Mouse (Mus musculus): ENCODE results near the gene Asns. TPM values are rescaled to one million over a fixed set of nuclear protein-coding genes. Genes with fewer than 3 reads are reported as not detected.
A peak's percentile ranks its signal among the peaks of the same experiment; 100 is the strongest.

Asns gene
- total RNA-seq (2021), result 100 to 1,000 TPM; 116 to 117 TPM
- long read RNA-seq, experiment 1, transcript Asns-201 (12 exons, 2,001 nt), result major isoform, 126 of 142 reads
- long read RNA-seq, experiment 1, partial matches to known transcripts, result 6 of 142 reads
- long read RNA-seq, experiment 1, other reads (novel, unspliced or antisense), result 10 of 142 reads
- long read RNA-seq, experiment 2, transcript Asns-201 (12 exons, 2,001 nt), result major isoform, 128 of 132 reads
- long read RNA-seq, experiment 2, partial matches to known transcripts, result 3 of 132 reads
- long read RNA-seq, experiment 2, other reads (novel, unspliced or antisense), result 1 of 132 reads

GRCm38 (mm10) chr6:7692884-7693585 lies at the start of gene Asns:
Gene Asns, minus strand, starts transcription at chr6:7693254.
- peak; percentile 84 to 90 for DNase-seq (ENCODE audit: low spot score in 2 of 2)

GRCm38 (mm10) chr6:7741721-7742120 lies 48.7 kb upstream of the Asns start:
- no peak for DNase-seq (ENCODE audit: low spot score in 2 of 2)

- DNase-seq (ENCODE audit: low spot score in 2 of 2), result no peak
These were observed 44.8 kb upstream of the Asns start for GRCm38 (mm10) chr6:7737842-7738241.

GRCm38 (mm10) chr6:7732754-7733708 lies 40.0 kb upstream of the Asns start:
- DNase-seq (ENCODE audit: low spot score in 2 of 2), result peak; percentile 84 to 93

- DNase-seq (ENCODE audit: low spot score in 2 of 2), result no peak
These were observed 39.0 kb upstream of the Asns start for GRCm38 (mm10) chr6:7732097-7732496.

GRCm38 (mm10) chr6:7729128-7729527 lies 36.1 kb upstream of the Asns start:
- no peak for DNase-seq (ENCODE audit: low spot score in 2 of 2)

- DNase-seq (ENCODE audit: low spot score in 2 of 2), result no peak
These were observed 35.2 kb upstream of the Asns start for GRCm38 (mm10) chr6:7728241-7728640.

- DNase-seq (ENCODE audit: low spot score in 2 of 2), result no peak
These were observed 23.2 kb upstream of the Asns start for GRCm38 (mm10) chr6:7716236-7716635.

GRCm38 (mm10) chr6:7714230-7714629 lies 21.2 kb upstream of the Asns start:
- no peak for DNase-seq (ENCODE audit: low spot score in 2 of 2)

- no peak for DNase-seq (ENCODE audit: low spot score in 2 of 2)
These were observed 18.8 kb upstream of the Asns start for GRCm38 (mm10) chr6:7711837-7712330.

- DNase-seq (ENCODE audit: low spot score in 2 of 2), result no peak
These were observed 15.2 kb upstream of the Asns start for GRCm38 (mm10) chr6:7708246-7708645.

- no peak for DNase-seq (ENCODE audit: low spot score in 2 of 2)
These were observed 13.7 kb upstream of the Asns start for GRCm38 (mm10) chr6:7706796-7707195.

GRCm38 (mm10) chr6:7697999-7698699 lies 5.1 kb upstream of the Asns start:
- DNase-seq (ENCODE audit: low spot score in 2 of 2), result no peak

GRCm38 (mm10) chr6:7697077-7697643 lies 4.1 kb upstream of the Asns start:
- DNase-seq (ENCODE audit: low spot score in 2 of 2), result no peak

GRCm38 (mm10) chr6:7696641-7697040 lies 3.6 kb upstream of the Asns start:
- DNase-seq (ENCODE audit: low spot score in 2 of 2), result no peak

GRCm38 (mm10) chr6:7695901-7696300 lies 2.8 kb upstream of the Asns start:
- DNase-seq (ENCODE audit: low spot score in 2 of 2), result no peak

GRCm38 (mm10) chr6:7693666-7694065 lies 612 bp upstream of the Asns start:
- DNase-seq (ENCODE audit: low spot score in 2 of 2), result no peak

- peak in 1 of 2 experiments; percentile 40 for DNase-seq (ENCODE audit: low spot score in 2 of 2)
These were observed 603 bp downstream of the Asns start for GRCm38 (mm10) chr6:7692451-7692850.

GRCm38 (mm10) chr6:7692037-7692436 lies 1.0 kb downstream of the Asns start:
- DNase-seq (ENCODE audit: low spot score in 2 of 2), result no peak

GRCm38 (mm10) chr6:7690456-7690855 lies 2.6 kb downstream of the Asns start:
- no peak for DNase-seq (ENCODE audit: low spot score in 2 of 2)

All from left cerebral cortex, adult 18-20 months (tissue).